Mouse (Mus musculus) G1E (cell line): ENCODE data around the gene Xrcc2.

ENCODE experiments used
- CTCF ChIP-seq: IDR thresholded peaks from 2 replicates; pipeline ENCODE4 v1.5.1; 2012; ENCODE audit warnings: low read depth, low read length, inconsistent platforms, mixed read lengths
- GATA1 ChIP-seq: IDR thresholded peaks from 2 replicates; pipeline ENCODE4 v1.6.1; 2012; ENCODE audit warnings: borderline replicate concordance, low read length, inconsistent platforms, mixed read lengths
- POLR2AphosphoS5 ChIP-seq: IDR thresholded peaks from 2 replicates; pipeline ENCODE4 v1.6.1; 2012; ENCODE audit warnings: low read depth, low read length, inconsistent platforms; ENCODE audit not compliant: insufficient replicate concordance

GRCm38 (mm10) chr5:25738448-25738847 is 32.8 kb upstream of the Xrcc2 start:
- TF ChIP-seq CTCF, result no peak
- no peak for TF ChIP-seq POLR2AphosphoS5
- TF ChIP-seq GATA1, result no peak
